Mouse (Mus musculus) Patski (cell line): ENCODE data around the gene Kdm6b. TPM values are rescaled to one million over a fixed set of nuclear protein-coding genes. Genes with fewer than 3 reads are reported as not detected.

Experiments used
- ATAC-seq: fragments of 100-300 bp; one replicate; pipeline ENCODE4 v1.8.0; 2021
- CTCF ChIA-PET: fragments of 350-600 bp; sonication (Branson Sonifier 250); formaldehyde crosslinking; loops from one replicate; lab custom pipeline; 2022; ENCODE audit warnings: inconsistent platforms; lab: Charles Lee
- POLR2A ChIA-PET: fragments of 350-600 bp; sonication (Branson Sonifier 250); formaldehyde crosslinking; loops from one replicate; lab custom pipeline; 2022; ENCODE audit warnings: antibody characterized with exemption, inconsistent platforms; lab: Charles Lee
- DNase-seq: peaks from one replicate; pipeline ENCODE4 v3.0.0-alpha.2; 2011; ENCODE audit warnings: low read depth, low spot score
- H3K27me3 ChIP-seq: fragments of 371-371 bp; one replicate; pipeline ENCODE4 v1.5.1; 2021
- CTCF ChIP-seq: fragments of 100-300 bp; IDR thresholded peaks from one replicate; pipeline ENCODE4 v1.5.1; 2021
- in situ Hi-C: fragments of 300-500 bp; cut with MboI; formaldehyde crosslinking; loops from 3 replicates; pipeline ENCODE4 v1.11.1; 2018; ENCODE audit warnings: low pct_unique_long_range_greater_than_20kb, mixed read lengths
- polyA plus RNA-seq: library from polyadenylated mRNA; unstranded; gene quantifications from one replicate; pipeline ENCODE4 v1.2.3, GENCODE M21; 2021

Kdm6b gene
- polyA plus RNA-seq, 1 experiment from 2014 or later = 26.6 TPM

DNA sequence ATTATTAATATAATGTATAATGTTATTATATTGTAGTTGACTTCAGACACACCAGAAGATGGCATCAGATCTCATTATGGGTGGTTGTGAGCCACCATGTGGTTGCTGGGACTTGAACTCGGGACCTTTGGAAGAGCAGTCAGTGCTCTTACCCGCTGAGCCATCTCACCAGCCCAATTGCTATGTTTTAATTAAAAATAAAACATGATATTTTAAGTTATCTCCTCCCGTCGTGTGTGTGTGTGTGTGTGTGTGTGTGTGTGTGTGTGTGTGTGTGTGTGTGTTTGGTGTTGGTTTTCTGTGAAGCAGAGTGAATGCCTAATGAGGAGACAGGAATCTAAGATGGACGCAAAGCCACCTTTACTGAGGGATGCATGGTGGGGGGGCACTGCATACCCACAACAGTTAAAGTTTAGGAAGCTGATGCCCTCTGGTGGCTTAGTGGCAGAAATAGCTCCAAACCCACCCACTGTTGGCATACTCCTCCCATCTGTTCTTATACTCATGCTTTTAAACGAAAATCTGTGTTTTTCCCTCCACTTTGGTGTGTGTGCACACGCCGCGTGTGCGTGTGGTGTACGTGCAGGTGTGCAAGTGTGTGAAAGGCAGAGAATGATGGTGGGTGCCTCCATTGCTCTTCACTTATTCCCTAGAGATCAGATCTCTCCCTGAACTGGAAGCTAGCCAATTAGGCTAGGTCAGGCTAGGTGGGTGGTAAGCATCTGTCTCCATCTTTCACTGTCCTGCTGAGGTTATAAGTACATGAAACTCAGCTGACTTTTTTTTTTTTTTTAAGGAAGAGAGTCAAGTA lies 18.6 kb upstream of the Kdm6b start:
- CTCF ChIA-PET = interaction anchor here (0.6 to 2.7 kb wide), 9 partner anchors 8 to 174 kb away, joined by 3 to 10 read pairs (median 3); no protein-coding TSS in a partner anchor
- ATAC-seq = no peak
- POLR2A ChIA-PET = interaction anchor here (0.6 to 1.5 kb wide), 3 partner anchors 15 to 97 kb away, joined by 3 to 7 read pairs (median 4); no protein-coding TSS in a partner anchor
- peaks cover 5% of the 10 kb centered on the region for H3K27me3 ChIP-seq
- DNase-seq = no peak
- in situ Hi-C loops = no loop called here
- no peak for TF ChIP-seq CTCF

GRCm38 (mm10) chr11:69430631-69431030 lies 17.2 kb upstream of the Kdm6b start:
- CTCF ChIA-PET = no interaction called here
- no peak for ATAC-seq
- peaks cover 5% of the 10 kb centered on the region for H3K27me3 ChIP-seq
- no peak for TF ChIP-seq CTCF
- in situ Hi-C loops = no loop called here
- no peak for DNase-seq
- POLR2A ChIA-PET = no interaction called here

- DNase-seq (no peak), ATAC-seq (no peak)
- ChIA-PET CTCF (no interaction called here), POLR2A (interaction anchor here (0.9 kb wide), 1 partner anchor 34 kb away, joined by 3 read pairs; the partner anchor contains the start of genes Cyb5d1 and Naa38)
- H3K27me3 ChIP-seq = no peaks in the 10 kb centered on the region
- in situ Hi-C loops = no loop called here
- TF ChIP-seq CTCF = no peak
Measured at GRCm38 (mm10) chr11:69429313-69429712, 15.8 kb upstream of the Kdm6b start.

- H3K27me3 ChIP-seq = no peaks in the 10 kb centered on the region
- CTCF ChIA-PET = no interaction called here
- ATAC-seq (no peak), DNase-seq (no peak)
- in situ Hi-C loops = no loop called here
- POLR2A ChIA-PET = interaction anchor here (0.7 to 1.2 kb wide), 4 partner anchors 14 to 455 kb away, joined by 3 to 5 read pairs (median 3); partner anchors contain the start of genes Cyb5d1 and Naa38
- no peak for TF ChIP-seq CTCF
Measured at GRCm38 (mm10) chr11:69428751-69429150, 15.3 kb upstream of the Kdm6b start.

DNA sequence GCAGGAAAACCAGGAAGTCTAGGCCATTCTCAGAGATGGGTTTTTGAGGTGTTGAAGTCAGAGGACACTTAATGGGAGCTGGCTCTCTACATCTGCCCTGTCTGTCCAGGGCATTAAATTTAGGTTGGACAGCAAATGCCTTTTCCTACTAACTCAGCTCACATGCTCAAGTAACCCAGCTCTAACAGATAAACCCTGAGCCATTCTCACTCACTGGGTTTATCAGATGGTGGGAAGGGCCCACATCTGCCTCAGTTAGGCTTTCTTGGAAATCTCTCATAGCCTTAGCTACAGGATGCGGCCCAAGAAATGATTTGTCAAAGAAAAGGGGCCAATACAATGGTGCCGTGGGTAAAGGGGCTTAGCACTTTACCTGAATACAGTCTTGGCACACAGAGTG lies 12.8 kb upstream of the Kdm6b start:
- no peak for TF ChIP-seq CTCF
- H3K27me3 ChIP-seq = peaks cover 8% of the 10 kb centered on the region
- ATAC-seq = no peak
- POLR2A ChIA-PET = interaction anchor here (0.7 kb wide), 1 partner anchor 28 kb away, joined by 3 read pairs; no protein-coding TSS in a partner anchor
- CTCF ChIA-PET = no interaction called here
- no peak for DNase-seq
- in situ Hi-C loops = no loop called here

DNA sequence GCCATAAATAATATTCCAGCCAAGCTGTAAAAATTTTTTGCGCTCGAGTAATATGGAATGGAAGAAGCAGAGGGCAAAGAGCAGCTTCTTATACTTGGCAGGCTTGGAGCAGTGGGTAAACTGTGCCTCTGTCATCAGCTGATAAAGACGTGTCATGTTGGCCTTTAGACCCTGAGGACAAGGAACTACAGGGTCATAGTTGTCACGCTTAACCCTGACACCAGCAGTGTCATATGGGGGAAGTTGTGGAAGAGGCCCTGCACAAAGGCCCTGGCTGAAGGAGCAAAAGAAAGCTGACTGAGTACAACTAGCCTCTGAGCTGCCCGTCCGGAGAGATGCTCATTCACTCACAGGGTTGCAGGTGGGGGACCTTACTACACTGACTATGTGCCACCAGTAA lies 10.4 kb upstream of the Kdm6b start:
- no peak for TF ChIP-seq CTCF
- DNase-seq (no peak), ATAC-seq (no peak)
- in situ Hi-C loops = loop anchor here (25.0 kb wide), 1 partner anchor 563 kb away; the partner anchor contains the start of genes Ctdnep1, Elp5, Gabarap and Phf23
- peaks cover 10% of the 10 kb centered on the region for H3K27me3 ChIP-seq
- ChIA-PET POLR2A (interaction anchor here (1.5 to 2.0 kb wide), 2 partner anchors 22 to 29 kb away, joined by 3 to 6 read pairs; partner anchors contain the start of genes Cyb5d1 and Naa38), CTCF (interaction anchor here (1.8 kb wide), 1 partner anchor 8 kb away, joined by 5 read pairs; no protein-coding TSS in a partner anchor)

DNA sequence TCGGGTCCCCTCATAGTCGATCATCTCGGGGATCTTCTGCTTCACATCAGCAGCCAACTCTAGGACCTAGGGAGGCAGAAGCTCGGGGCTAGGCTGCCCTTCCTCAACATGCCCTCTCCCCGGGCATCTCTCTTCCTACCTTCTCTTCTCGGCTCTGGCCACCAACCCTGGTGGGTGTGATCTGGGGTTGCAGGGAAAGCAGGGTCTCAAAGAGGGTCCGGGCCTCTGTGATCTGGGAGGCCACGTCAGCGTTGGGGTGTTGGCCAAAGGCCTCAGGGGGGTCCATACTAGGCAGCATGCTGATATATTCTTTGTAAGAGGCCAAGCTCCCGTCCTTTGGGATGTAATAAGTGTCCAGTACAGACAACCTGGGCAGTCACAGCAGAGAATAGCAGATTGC lies 9.4 kb upstream of the Kdm6b start:
- ChIA-PET CTCF (interaction anchor here (1.8 kb wide), 1 partner anchor 9 kb away, joined by 5 read pairs; no protein-coding TSS in a partner anchor), POLR2A (interaction anchor here (1.5 to 2.0 kb wide), 2 partner anchors 21 to 28 kb away, joined by 3 to 6 read pairs; partner anchors contain the start of genes Cyb5d1 and Naa38)
- in situ Hi-C loops = loop anchor here (25.0 kb wide), 1 partner anchor 564 kb away; the partner anchor contains the start of genes Ctdnep1, Elp5, Gabarap and Phf23
- TF ChIP-seq CTCF = no peak
- peaks cover 10% of the 10 kb centered on the region for H3K27me3 ChIP-seq
- ATAC-seq = no peak
- no peak for DNase-seq

DNA sequence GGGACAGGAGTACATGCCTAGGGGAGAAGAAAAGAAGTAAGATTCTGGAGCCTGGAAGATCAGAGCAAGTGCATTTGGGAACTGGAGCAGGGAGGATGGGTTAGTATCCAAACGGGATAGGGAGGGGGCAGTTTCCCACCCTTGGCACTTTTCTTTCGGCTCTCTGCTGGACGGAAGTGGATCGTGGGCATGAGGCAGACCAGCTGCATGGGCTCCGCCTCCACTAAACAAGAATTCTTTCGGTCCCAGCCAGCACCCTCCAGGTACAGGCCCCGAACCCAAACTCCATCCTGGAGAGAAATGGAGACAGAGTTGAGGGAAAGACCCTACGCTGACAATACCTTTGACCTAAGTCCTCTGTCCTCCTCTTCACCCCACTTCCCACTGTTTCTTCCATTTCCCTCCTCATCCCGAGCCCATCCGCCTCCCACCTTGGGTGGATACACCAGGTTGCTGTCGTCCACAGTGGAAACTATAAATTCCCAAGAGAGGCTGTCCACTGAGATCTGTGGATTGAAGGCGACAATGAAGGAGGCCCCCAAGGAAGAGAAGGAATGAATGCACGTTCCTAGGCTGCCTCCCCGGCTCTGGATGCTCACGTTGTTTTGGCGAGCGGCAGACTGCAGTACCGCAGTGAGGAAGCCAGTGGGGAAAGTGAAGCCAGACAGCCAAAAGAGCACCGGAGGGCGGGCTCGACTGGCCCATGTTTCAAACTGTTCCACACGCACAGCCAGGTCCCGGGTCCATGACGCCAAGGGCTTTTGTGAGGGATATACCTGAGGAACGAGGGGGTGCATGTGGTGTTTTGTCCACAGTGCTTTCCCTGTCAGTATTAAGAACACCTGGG lies 7.9 kb upstream of the Kdm6b start:
- peaks cover 10% of the 10 kb centered on the region for H3K27me3 ChIP-seq
- ChIA-PET CTCF (interaction anchor here (1.8 kb wide), 1 partner anchor 92 kb away, joined by 4 read pairs; no protein-coding TSS in a partner anchor), POLR2A (no interaction called here)
- DNase-seq (no peak), ATAC-seq (no peak)
- in situ Hi-C loops = loop anchor here (25.0 kb wide), 1 partner anchor 566 kb away; the partner anchor contains the start of genes Ctdnep1, Elp5, Gabarap and Phf23
- no peak for TF ChIP-seq CTCF

GRCm38 (mm10) chr11:69420554-69421000 lies 7.1 kb upstream of the Kdm6b start:
- no peak for TF ChIP-seq CTCF
- POLR2A ChIA-PET = no interaction called here
- H3K27me3 ChIP-seq = peaks cover 10% of the 10 kb centered on the region
- ATAC-seq (no peak), DNase-seq (no peak)
- in situ Hi-C loops = loop anchor here (25.0 kb wide), 1 partner anchor 567 kb away; the partner anchor contains the start of genes Ctdnep1, Elp5, Gabarap and Phf23
- CTCF ChIA-PET = interaction anchor here (1.8 to 2.5 kb wide), 2 partner anchors 10 to 93 kb away, joined by 4 to 9 read pairs; no protein-coding TSS in a partner anchor
